Mouse (Mus musculus): ENCODE data around the gene Zfp64.

DNA sequence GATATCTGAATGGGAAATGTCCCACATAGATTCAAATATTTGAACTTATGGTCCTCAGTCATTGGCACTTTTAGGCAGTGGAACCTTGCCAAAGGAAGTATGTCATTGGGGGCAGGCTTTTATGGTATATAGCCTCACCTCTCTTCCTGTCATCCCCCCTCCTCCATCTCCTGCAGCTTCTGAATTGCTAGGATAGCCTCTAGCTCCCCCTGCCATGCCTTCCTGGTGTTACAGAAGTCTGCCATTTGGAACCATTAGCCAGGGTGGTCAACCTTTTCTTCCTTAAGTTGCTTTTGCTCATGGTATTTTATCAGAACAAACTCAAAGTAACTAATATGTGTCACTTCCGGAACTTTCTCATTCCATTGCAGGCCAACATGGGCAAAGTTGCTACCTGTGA lies 32.7 kb upstream of the Zfp64 start:
- TF ChIP-seq CTCF (IDR thresholded peaks at IDR 0.05; ENCODE audit: low read depth) (no peak), EP300 (IDR thresholded peaks at IDR 0.05; ENCODE audit: low read depth) (no peak)
